Mouse (Mus musculus) fibroblast of lung, adult 2 months (primary cell): ENCODE results near the gene Sohlh2.
"Not testable (repeated sequence)": the region's sequence is repeated elsewhere in the genome, so short reads cannot be mapped to it uniquely, and the experiment has no call there.

ENCODE experiments used
- DNase-seq: peaks from one replicate; pipeline ENCODE4 v3.0.0-alpha.2; 2011; ENCODE audit warnings: low read depth

Gene Sohlh2

GRCm38 (mm10) chr3:55181766-55182165 lies at the start of gene Sohlh2:
TSS of gene Sohlh2 (plus strand) at chr3:55182028.
- DNase-seq, result no peak

GRCm38 (mm10) chr3:55137039-55137438 lies 44.8 kb upstream of the Sohlh2 start, which contains the start of gene Ccdc169:
TSS of gene Ccdc169 (plus strand) at chr3:55137339.
- DNase-seq, result no peak

GRCm38 (mm10) chr3:55139837-55140236 lies 42.0 kb upstream of the Sohlh2 start:
- DNase-seq, result no peak

- DNase-seq, result no peak
Observed at GRCm38 (mm10) chr3:55141401-55141800, 40.4 kb upstream of the Sohlh2 start.

GRCm38 (mm10) chr3:55144916-55145315 lies 36.9 kb upstream of the Sohlh2 start:
- DNase-seq, result no peak

- DNase-seq, result no peak
Observed at GRCm38 (mm10) chr3:55146441-55146840, 35.4 kb upstream of the Sohlh2 start.

GRCm38 (mm10) chr3:55147156-55147555 lies 34.7 kb upstream of the Sohlh2 start:
- peak; percentile 63 for DNase-seq

GRCm38 (mm10) chr3:55148091-55148490 lies 33.7 kb upstream of the Sohlh2 start:
- DNase-seq, result no peak

- no peak for DNase-seq
Observed at GRCm38 (mm10) chr3:55151656-55152433, 30.0 kb upstream of the Sohlh2 start.

GRCm38 (mm10) chr3:55152673-55153334 lies 29.0 kb upstream of the Sohlh2 start:
- DNase-seq, result no peak

GRCm38 (mm10) chr3:55154163-55154562 lies 27.7 kb upstream of the Sohlh2 start:
- no peak for DNase-seq

GRCm38 (mm10) chr3:55157413-55157812 lies 24.4 kb upstream of the Sohlh2 start:
- no peak for DNase-seq

GRCm38 (mm10) chr3:55161144-55161543 lies 20.7 kb upstream of the Sohlh2 start:
- no peak for DNase-seq

GRCm38 (mm10) chr3:55163510-55163909 lies 18.3 kb upstream of the Sohlh2 start:
- DNase-seq, result no peak

- DNase-seq, result no peak
Observed at GRCm38 (mm10) chr3:55172478-55172877, 9.3 kb upstream of the Sohlh2 start.

- no peak for DNase-seq
Observed at GRCm38 (mm10) chr3:55177271-55177670, 4.6 kb upstream of the Sohlh2 start.

- no peak for DNase-seq
Observed at GRCm38 (mm10) chr3:55191668-55192067, 9.8 kb downstream of the Sohlh2 start.

- DNase-seq, result no peak
Observed at GRCm38 (mm10) chr3:55193351-55193750, 11.5 kb downstream of the Sohlh2 start.

- no peak for DNase-seq
Observed at GRCm38 (mm10) chr3:55194792-55195191, 13.0 kb downstream of the Sohlh2 start.

GRCm38 (mm10) chr3:55195581-55196327 lies 13.9 kb downstream of the Sohlh2 start:
- DNase-seq, result no peak

GRCm38 (mm10) chr3:55196328-55196710 lies 14.5 kb downstream of the Sohlh2 start:
- DNase-seq, result no peak

- DNase-seq, result not testable (repeated sequence)
Observed at GRCm38 (mm10) chr3:55203621-55204020, 21.8 kb downstream of the Sohlh2 start.

GRCm38 (mm10) chr3:55206413-55206812 lies 24.6 kb downstream of the Sohlh2 start:
- DNase-seq, result no peak
